Mouse (Mus musculus): ENCODE measurements around the gene Osgepl1.

GRCm38 (mm10) chr1:53323254-53323653 lies 9.8 kb downstream of the Osgepl1 start:
- no peak for TF ChIP-seq POLR2A (IDR thresholded peaks at IDR 0.05; ENCODE audit: borderline replicate concordance, low read depth, low read length)
- no peak for TF ChIP-seq CTCF (IDR thresholded peaks at IDR 0.05; ENCODE audit: low read depth, low read length)
